Mouse (Mus musculus): ENCODE measurements around the gene 4931422A03Rik. TPM values are rescaled to one million over a fixed set of nuclear protein-coding genes. Genes with fewer than 3 reads are reported as not detected.

Gene 4931422A03Rik
- polyA plus RNA-seq, 1 experiment from 2014 or later, result 2.1 TPM

GRCm38 (mm10) chr2:103977716-103978115, 50.4 kb downstream of the 4931422A03Rik start:
- H3K4me2 ChIP-seq (ENCODE audit: low read depth, low read length), result no peak overlapping the region
- H3K4me1 ChIP-seq (ENCODE audit: control insufficient read depth, insufficient read depth, low read length), result no peaks in the 10 kb centered on the region
- no peaks in the 10 kb centered on the region for H3K9me3 ChIP-seq (replicated peaks; ENCODE audit: control insufficient read depth, low read length)
- no peaks in the 10 kb centered on the region for H3K36me3 ChIP-seq (ENCODE audit: control insufficient read depth, insufficient read depth)
- no peak overlapping the region for H3K9ac ChIP-seq (ENCODE audit: low read length)
- WGBS, result 73% methylated on average over 9 of the region's 9 CpGs
- no peak overlapping the region for H3K27ac ChIP-seq (ENCODE audit: low read length)
- H3K27me3 ChIP-seq (ENCODE audit: control insufficient read depth, insufficient read depth, low read length), result peaks cover 12% of the 10 kb centered on the region
- no peak for ATAC-seq (replicated peaks; ENCODE audit: extremely low read depth, insufficient read depth, low FRiP score)
- no peak overlapping the region for H3K4me3 ChIP-seq (ENCODE audit: low read length)

- Histone ChIP-seq H3K27ac (ENCODE audit: low read length) (no peak overlapping the region), H3K27me3 (ENCODE audit: control insufficient read depth, insufficient read depth, low read length) (peaks cover 15% of the 10 kb centered on the region), H3K4me1 (ENCODE audit: control insufficient read depth, insufficient read depth, low read length) (no peaks in the 10 kb centered on the region), H3K4me2 (ENCODE audit: low read depth, low read length) (no peak overlapping the region), H3K9ac (ENCODE audit: low read length) (no peak overlapping the region), H3K36me3 (ENCODE audit: control insufficient read depth, insufficient read depth) (no peaks in the 10 kb centered on the region), H3K9me3 (replicated peaks; ENCODE audit: control insufficient read depth, low read length) (no peaks in the 10 kb centered on the region), H3K4me3 (ENCODE audit: low read length) (no peak overlapping the region)
- ATAC-seq (replicated peaks; ENCODE audit: extremely low read depth, insufficient read depth, low FRiP score), result no peak
- 77% methylated on average over 8 of the region's 8 CpGs for WGBS
Measured at GRCm38 (mm10) chr2:103977216-103977615, 50.9 kb downstream of the 4931422A03Rik start.

- ATAC-seq (replicated peaks; ENCODE audit: extremely low read depth, insufficient read depth, low FRiP score), result no peak
- H3K4me2 ChIP-seq (ENCODE audit: low read depth, low read length), result no peak overlapping the region
- no peak overlapping the region for H3K9ac ChIP-seq (ENCODE audit: low read length)
- no peak overlapping the region for H3K27ac ChIP-seq (ENCODE audit: low read length)
- H3K27me3 ChIP-seq (ENCODE audit: control insufficient read depth, insufficient read depth, low read length), result peaks cover 23% of the 10 kb centered on the region
- H3K36me3 ChIP-seq (ENCODE audit: control insufficient read depth, insufficient read depth), result no peaks in the 10 kb centered on the region
- 62% methylated on average over 7 of the region's 7 CpGs for WGBS
- H3K9me3 ChIP-seq (replicated peaks; ENCODE audit: control insufficient read depth, low read length), result no peaks in the 10 kb centered on the region
- no peaks in the 10 kb centered on the region for H3K4me1 ChIP-seq (ENCODE audit: control insufficient read depth, insufficient read depth, low read length)
- no peak overlapping the region for H3K4me3 ChIP-seq (ENCODE audit: low read length)
Measured at GRCm38 (mm10) chr2:103975904-103976303, 52.3 kb downstream of the 4931422A03Rik start.

- Histone ChIP-seq H3K4me2 (ENCODE audit: low read depth, low read length) (peak overlapping the region; percentile 88), H3K4me3 (ENCODE audit: low read length) (peak overlapping the region; percentile 13; the same call in 1 of the 2 replicates), H3K9me3 (replicated peaks; ENCODE audit: control insufficient read depth, low read length) (no peaks in the 10 kb centered on the region), H3K27me3 (ENCODE audit: control insufficient read depth, insufficient read depth, low read length) (peaks cover 25% of the 10 kb centered on the region), H3K4me1 (ENCODE audit: control insufficient read depth, insufficient read depth, low read length) (no peaks in the 10 kb centered on the region; the same call in 1 of the 2 replicates), H3K9ac (ENCODE audit: low read length) (no peak overlapping the region), H3K36me3 (ENCODE audit: control insufficient read depth, insufficient read depth) (no peaks in the 10 kb centered on the region), H3K27ac (ENCODE audit: low read length) (no peak overlapping the region)
- no peak for ATAC-seq (replicated peaks; ENCODE audit: extremely low read depth, insufficient read depth, low FRiP score)
- 30% methylated on average over 3 of the region's 3 CpGs for WGBS
Measured at GRCm38 (mm10) chr2:103971838-103972237, 56.3 kb downstream of the 4931422A03Rik start.

- Histone ChIP-seq H3K4me2 (ENCODE audit: low read depth, low read length) (peak overlapping the region; percentile 88), H3K9ac (ENCODE audit: low read length) (peak overlapping the region; percentile 78), H3K9me3 (replicated peaks; ENCODE audit: control insufficient read depth, low read length) (no peaks in the 10 kb centered on the region), H3K27me3 (ENCODE audit: control insufficient read depth, insufficient read depth, low read length) (peaks cover 25% of the 10 kb centered on the region), H3K27ac (ENCODE audit: low read length) (peak overlapping the region; percentile 40; the same call in 1 of the 2 replicates), H3K4me1 (ENCODE audit: control insufficient read depth, insufficient read depth, low read length) (no peaks in the 10 kb centered on the region; the same call in 1 of the 2 replicates), H3K4me3 (ENCODE audit: low read length) (peak overlapping the region; percentile 81), H3K36me3 (ENCODE audit: control insufficient read depth, insufficient read depth) (no peaks in the 10 kb centered on the region)
- ATAC-seq (replicated peaks; ENCODE audit: extremely low read depth, insufficient read depth, low FRiP score), result no peak
- 6% methylated on average over 32 of the region's 32 CpGs for WGBS
Measured at GRCm38 (mm10) chr2:103970791-103971649, 57.1 kb downstream of the 4931422A03Rik start.

GRCm38 (mm10) chr2:103970041-103970790, 57.9 kb downstream of the 4931422A03Rik start:
- under 1% methylated on average over 65 of the region's 79 CpGs for WGBS
- peak; percentile 71 for ATAC-seq (replicated peaks; ENCODE audit: extremely low read depth, insufficient read depth, low FRiP score)
- peaks cover 23% of the 10 kb centered on the region for H3K27me3 ChIP-seq (ENCODE audit: control insufficient read depth, insufficient read depth, low read length)
- peak overlapping the region; percentile 78 for H3K9ac ChIP-seq (ENCODE audit: low read length)
- no peaks in the 10 kb centered on the region for H3K9me3 ChIP-seq (replicated peaks; ENCODE audit: control insufficient read depth, low read length)
- H3K36me3 ChIP-seq (ENCODE audit: control insufficient read depth, insufficient read depth), result no peaks in the 10 kb centered on the region
- H3K4me2 ChIP-seq (ENCODE audit: low read depth, low read length), result peak overlapping the region; percentile 88
- H3K4me1 ChIP-seq (ENCODE audit: control insufficient read depth, insufficient read depth, low read length), result no peaks in the 10 kb centered on the region; the same call in 1 of the 2 replicates
- peak overlapping the region; percentile 71 for H3K27ac ChIP-seq (ENCODE audit: low read length)
- H3K4me3 ChIP-seq (ENCODE audit: low read length), result peak overlapping the region; percentile 81

GRCm38 (mm10) chr2:103969437-103970040, 58.6 kb downstream of the 4931422A03Rik start:
- Histone ChIP-seq H3K4me1 (ENCODE audit: control insufficient read depth, insufficient read depth, low read length) (no peaks in the 10 kb centered on the region; the same call in 1 of the 2 replicates), H3K4me2 (ENCODE audit: low read depth, low read length) (peak overlapping the region; percentile 88), H3K27ac (ENCODE audit: low read length) (peak overlapping the region; percentile 49), H3K9me3 (replicated peaks; ENCODE audit: control insufficient read depth, low read length) (no peaks in the 10 kb centered on the region), H3K36me3 (ENCODE audit: control insufficient read depth, insufficient read depth) (no peaks in the 10 kb centered on the region), H3K27me3 (ENCODE audit: control insufficient read depth, insufficient read depth, low read length) (peaks cover 17% of the 10 kb centered on the region), H3K9ac (ENCODE audit: low read length) (peak overlapping the region; percentile 78), H3K4me3 (ENCODE audit: low read length) (peak overlapping the region; percentile 81)
- peak; percentile 83 for ATAC-seq (replicated peaks; ENCODE audit: extremely low read depth, insufficient read depth, low FRiP score)
- WGBS, result under 1% methylated on average over 40 of the region's 40 CpGs

- H3K9ac ChIP-seq (ENCODE audit: low read length), result peak overlapping the region; percentile 78
- WGBS, result 29% methylated on average over 10 of the region's 10 CpGs
- ATAC-seq (replicated peaks; ENCODE audit: extremely low read depth, insufficient read depth, low FRiP score), result no peak
- H3K4me2 ChIP-seq (ENCODE audit: low read depth, low read length), result peak overlapping the region; percentile 88
- H3K9me3 ChIP-seq (replicated peaks; ENCODE audit: control insufficient read depth, low read length), result no peaks in the 10 kb centered on the region
- peak overlapping the region; percentile 81 for H3K4me3 ChIP-seq (ENCODE audit: low read length)
- no peaks in the 10 kb centered on the region; the same call in 1 of the 2 replicates for H3K4me1 ChIP-seq (ENCODE audit: control insufficient read depth, insufficient read depth, low read length)
- H3K27ac ChIP-seq (ENCODE audit: low read length), result peak overlapping the region; percentile 49
- no peaks in the 10 kb centered on the region for H3K36me3 ChIP-seq (ENCODE audit: control insufficient read depth, insufficient read depth)
- peaks cover 17% of the 10 kb centered on the region for H3K27me3 ChIP-seq (ENCODE audit: control insufficient read depth, insufficient read depth, low read length)
Measured at GRCm38 (mm10) chr2:103968919-103969436, 59.2 kb downstream of the 4931422A03Rik start.
